Mouse (Mus musculus): Measurements from ENCODE around the gene Hist1h2ae. TPM values are rescaled to one million over a fixed set of nuclear protein-coding genes. Genes with fewer than 3 reads are reported as not detected.
"Not testable (repeated sequence)": the region's sequence is repeated elsewhere in the genome, so short reads cannot be mapped to it uniquely, and the experiment has no call there.

The Hist1h2ae gene
- polyA plus RNA-seq, 1 experiment from 2014 or later = 76.3 TPM

GRCm38 (mm10) chr13:23597957-23598356, 26.9 kb upstream of the Hist1h2ae start:
- H3K9ac ChIP-seq (ENCODE audit: low read length) = no peak overlapping the region
- no peak overlapping the region for H3K4me3 ChIP-seq (ENCODE audit: low read depth, low read length)
- H3K36me3 ChIP-seq (ENCODE audit: control insufficient read depth, insufficient read depth, low read length) = no peaks in the 10 kb centered on the region
- DNase-seq (ENCODE audit: low spot score, missing footprints) (peak; percentile 95), ATAC-seq (ENCODE audit: low FRiP score) (0 out of 2 replicates have a peak, but pooled peaks have one; percentile 35)
- no peaks in the 10 kb centered on the region for H3K4me1 ChIP-seq (ENCODE audit: control insufficient read depth, insufficient read depth, low read length)
- H3K27me3 ChIP-seq (ENCODE audit: control insufficient read depth, insufficient read depth, low read length) = no peaks in the 10 kb centered on the region
- no peaks in the 10 kb centered on the region for H3K9me3 ChIP-seq (ENCODE audit: control insufficient read depth, low read length)
- WGBS = 8% methylated on average over 9 of the region's 9 CpGs
- H3K4me2 ChIP-seq = no peak overlapping the region
- no peak overlapping the region for H3K27ac ChIP-seq (ENCODE audit: low read depth, low read length)

GRCm38 (mm10) chr13:23595622-23596372, 24.8 kb upstream of the Hist1h2ae start:
- ATAC-seq (ENCODE audit: low FRiP score) (no peak), DNase-seq (ENCODE audit: low spot score, missing footprints) (no peak)
- no peaks in the 10 kb centered on the region; the same call in 1 of the 2 replicates for H3K9me3 ChIP-seq (ENCODE audit: control insufficient read depth, low read length)
- H3K4me1 ChIP-seq (ENCODE audit: control insufficient read depth, insufficient read depth, low read length) = no peaks in the 10 kb centered on the region
- no peaks in the 10 kb centered on the region for H3K36me3 ChIP-seq (ENCODE audit: control insufficient read depth, insufficient read depth, low read length)
- no peaks in the 10 kb centered on the region for H3K27me3 ChIP-seq (ENCODE audit: control insufficient read depth, insufficient read depth, low read length)
- no peak overlapping the region for H3K9ac ChIP-seq (ENCODE audit: low read length)
- H3K4me2 ChIP-seq = no peak overlapping the region
- no peak overlapping the region for H3K4me3 ChIP-seq (ENCODE audit: low read depth, low read length)
- no peak overlapping the region for H3K27ac ChIP-seq (ENCODE audit: low read depth, low read length)
- WGBS = 88% methylated on average over 7 of the region's 7 CpGs

- Histone ChIP-seq H3K9ac (ENCODE audit: low read length) (no peak overlapping the region), H3K27ac (ENCODE audit: low read depth, low read length) (no peak overlapping the region), H3K4me3 (ENCODE audit: low read depth, low read length) (no peak overlapping the region), H3K4me1 (ENCODE audit: control insufficient read depth, insufficient read depth, low read length) (no peaks in the 10 kb centered on the region), H3K9me3 (ENCODE audit: control insufficient read depth, low read length) (no peaks in the 10 kb centered on the region; the same call in 1 of the 2 replicates), H3K27me3 (ENCODE audit: control insufficient read depth, insufficient read depth, low read length) (no peaks in the 10 kb centered on the region), H3K36me3 (ENCODE audit: control insufficient read depth, insufficient read depth, low read length) (no peaks in the 10 kb centered on the region), H3K4me2 (no peak overlapping the region)
- ATAC-seq (ENCODE audit: low FRiP score) = no peak
- WGBS = 88% methylated on average over 2 of the region's 2 CpGs
- no peak for DNase-seq (ENCODE audit: low spot score, missing footprints)
These were observed 24.2 kb upstream of the Hist1h2ae start for GRCm38 (mm10) chr13:23595185-23595584.

GRCm38 (mm10) chr13:23593051-23593770, 22.2 kb upstream of the Hist1h2ae start:
- no peaks in the 10 kb centered on the region for H3K27me3 ChIP-seq (ENCODE audit: control insufficient read depth, insufficient read depth, low read length)
- H3K4me1 ChIP-seq (ENCODE audit: control insufficient read depth, insufficient read depth, low read length) = no peaks in the 10 kb centered on the region
- ATAC-seq (ENCODE audit: low FRiP score) (no peak), DNase-seq (ENCODE audit: low spot score, missing footprints) (no peak)
- no peak overlapping the region for H3K4me2 ChIP-seq
- no peak overlapping the region for H3K9ac ChIP-seq (ENCODE audit: low read length)
- no peak overlapping the region for H3K4me3 ChIP-seq (ENCODE audit: low read depth, low read length)
- 87% methylated on average over 5 of the region's 5 CpGs for WGBS
- no peak overlapping the region for H3K27ac ChIP-seq (ENCODE audit: low read depth, low read length)
- H3K9me3 ChIP-seq (ENCODE audit: control insufficient read depth, low read length) = no peaks in the 10 kb centered on the region; the same call in 1 of the 2 replicates
- H3K36me3 ChIP-seq (ENCODE audit: control insufficient read depth, insufficient read depth, low read length) = no peaks in the 10 kb centered on the region

GRCm38 (mm10) chr13:23592614-23593013, 21.6 kb upstream of the Hist1h2ae start:
- Histone ChIP-seq H3K27me3 (ENCODE audit: control insufficient read depth, insufficient read depth, low read length) (no peaks in the 10 kb centered on the region), H3K9me3 (ENCODE audit: control insufficient read depth, low read length) (no peaks in the 10 kb centered on the region; the same call in 1 of the 2 replicates), H3K9ac (ENCODE audit: low read length) (no peak overlapping the region), H3K36me3 (ENCODE audit: control insufficient read depth, insufficient read depth, low read length) (no peaks in the 10 kb centered on the region), H3K4me3 (ENCODE audit: low read depth, low read length) (no peak overlapping the region), H3K4me2 (no peak overlapping the region), H3K27ac (ENCODE audit: low read depth, low read length) (no peak overlapping the region), H3K4me1 (ENCODE audit: control insufficient read depth, insufficient read depth, low read length) (no peaks in the 10 kb centered on the region)
- 89% methylated on average over 7 of the region's 7 CpGs for WGBS
- no peak for ATAC-seq (ENCODE audit: low FRiP score)
- DNase-seq (ENCODE audit: low spot score, missing footprints) = no peak

GRCm38 (mm10) chr13:23591886-23592285, 20.9 kb upstream of the Hist1h2ae start:
- not testable (repeated sequence) for H3K27ac ChIP-seq (ENCODE audit: low read depth, low read length); H3K4me3 ChIP-seq (ENCODE audit: low read depth, low read length); H3K27me3 ChIP-seq (ENCODE audit: control insufficient read depth, insufficient read depth, low read length); H3K9ac ChIP-seq (ENCODE audit: low read length); H3K36me3 ChIP-seq (ENCODE audit: control insufficient read depth, insufficient read depth, low read length); DNase-seq (ENCODE audit: low spot score, missing footprints); H3K4me1 ChIP-seq (ENCODE audit: control insufficient read depth, insufficient read depth, low read length); H3K9me3 ChIP-seq (ENCODE audit: control insufficient read depth, low read length); H3K4me2 ChIP-seq; ATAC-seq (ENCODE audit: low FRiP score)
- 91% methylated on average over 7 of the region's 7 CpGs for WGBS

GRCm38 (mm10) chr13:23591206-23591605, 20.2 kb upstream of the Hist1h2ae start:
- Histone ChIP-seq H3K36me3 (ENCODE audit: control insufficient read depth, insufficient read depth, low read length) (no peaks in the 10 kb centered on the region), H3K4me3 (ENCODE audit: low read depth, low read length) (no peak overlapping the region), H3K9ac (ENCODE audit: low read length) (no peak overlapping the region), H3K4me1 (ENCODE audit: control insufficient read depth, insufficient read depth, low read length) (0 out of 2 replicates have a peak, but pooled peaks cover 5% of the 10 kb centered on the region), H3K9me3 (ENCODE audit: control insufficient read depth, low read length) (no peaks in the 10 kb centered on the region; the same call in 1 of the 2 replicates), H3K27ac (ENCODE audit: low read depth, low read length) (no peak overlapping the region), H3K4me2 (no peak overlapping the region), H3K27me3 (ENCODE audit: control insufficient read depth, insufficient read depth, low read length) (no peaks in the 10 kb centered on the region)
- ATAC-seq (ENCODE audit: low FRiP score) (no peak), DNase-seq (ENCODE audit: low spot score, missing footprints) (no peak)
- WGBS = 95% methylated on average over 7 of the region's 7 CpGs

- H3K36me3 ChIP-seq (ENCODE audit: control insufficient read depth, insufficient read depth, low read length) = no peaks in the 10 kb centered on the region
- peak overlapping the region; percentile 95 for H3K27ac ChIP-seq (ENCODE audit: low read depth, low read length)
- ATAC-seq (ENCODE audit: low FRiP score) (no peak), DNase-seq (ENCODE audit: low spot score, missing footprints) (no peak)
- H3K9me3 ChIP-seq (ENCODE audit: control insufficient read depth, low read length) = no peaks in the 10 kb centered on the region; the same call in 1 of the 2 replicates
- H3K4me3 ChIP-seq (ENCODE audit: low read depth, low read length) = peak overlapping the region; percentile 23; the same call in 1 of the 2 replicates
- WGBS = 3% methylated on average over 1 of the region's 1 CpGs
- peak overlapping the region; percentile 78 for H3K4me2 ChIP-seq
- H3K9ac ChIP-seq (ENCODE audit: low read length) = peak overlapping the region; percentile 65
- no peaks in the 10 kb centered on the region for H3K27me3 ChIP-seq (ENCODE audit: control insufficient read depth, insufficient read depth, low read length)
- peaks cover 17% of the 10 kb centered on the region; the same call in 1 of the 2 replicates for H3K4me1 ChIP-seq (ENCODE audit: control insufficient read depth, insufficient read depth, low read length)
These were observed 15.9 kb upstream of the Hist1h2ae start for GRCm38 (mm10) chr13:23586940-23587225.

All from midbrain, embryonic 11.5 days (tissue).